Mouse (Mus musculus) bone marrow, adult 2 months (tissue): Measurements from ENCODE around the gene Thra.

Experiments used
- CTCF ChIP-seq: fragments of 200-500 bp; IDR thresholded peaks from 2 replicates; pipeline ENCODE4 v1.5.1; 2011; ENCODE audit warnings: low read length, control low read depth; ENCODE audit not compliant: control insufficient read depth, insufficient read depth
- POLR2A ChIP-seq: fragments of 200-500 bp; IDR thresholded peaks from 2 replicates; pipeline ENCODE4 v1.6.1; 2011; ENCODE audit warnings: low read depth, mild to moderate bottlenecking, control low read depth, low read length, borderline replicate concordance; ENCODE audit not compliant: control insufficient read depth

DNA sequence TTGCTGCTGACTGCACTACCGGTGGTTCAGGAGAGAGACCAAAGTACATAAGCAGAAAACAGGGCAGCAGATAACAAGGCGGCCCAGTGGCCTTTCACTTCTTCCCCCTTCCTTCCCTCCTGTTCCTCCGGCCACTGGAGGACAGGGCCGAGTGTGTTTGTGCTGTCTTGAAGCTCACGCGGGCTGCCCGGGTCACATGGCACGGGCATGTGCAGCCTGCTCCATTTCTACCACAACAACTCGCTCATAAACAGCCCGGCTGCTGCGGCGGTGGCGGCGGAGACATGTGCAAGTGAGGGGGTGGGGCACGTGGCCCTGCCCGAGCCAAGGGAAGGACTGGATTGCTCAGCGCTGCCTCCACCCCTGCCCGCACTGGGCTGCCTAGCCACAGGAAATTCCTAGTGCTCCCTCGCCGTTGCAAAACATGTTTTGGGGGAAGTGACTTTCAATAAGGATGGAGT is 42.8 kb downstream of the Thra start:
- TF ChIP-seq CTCF (no peak; the same call in 1 of the 2 replicates), POLR2A (peak; percentile 53; the same call in 1 of the 2 replicates)
